Mouse (Mus musculus) right cerebral cortex, postnatal 25 days (tissue): ENCODE measurements around the gene Sypl2.
"Not testable (repeated sequence)": the region's sequence is repeated elsewhere in the genome, so short reads cannot be mapped to it uniquely, and the experiment has no call there.

Experiments used
- DNase-seq: peaks from one replicate; pipeline ENCODE4 v3.0.0; 2022

Gene Sypl2

GRCm38 (mm10) chr3:108226558-108227350 lies at the start of gene Sypl2:
Sypl2 (minus strand) TSS chr3:108226648.
- no peak for DNase-seq

- DNase-seq: no peak
Measured at GRCm38 (mm10) chr3:108259319-108259718, 32.9 kb upstream of the Sypl2 start.

- no peak for DNase-seq
Measured at GRCm38 (mm10) chr3:108257831-108258500, 31.5 kb upstream of the Sypl2 start.

- DNase-seq: peak; percentile 92
Measured at GRCm38 (mm10) chr3:108256719-108257637, 30.5 kb upstream of the Sypl2 start, which contains the start of gene Psma5. Psma5 (plus strand) TSS chr3:108256926.

GRCm38 (mm10) chr3:108246857-108247256 lies 20.4 kb upstream of the Sypl2 start:
- DNase-seq: no peak

- DNase-seq: no peak
Measured at GRCm38 (mm10) chr3:108241243-108241839, 14.9 kb upstream of the Sypl2 start.

- DNase-seq: not testable (repeated sequence)
Measured at GRCm38 (mm10) chr3:108237474-108238102, 11.1 kb upstream of the Sypl2 start.

- DNase-seq: no peak
Measured at GRCm38 (mm10) chr3:108231646-108232045, 5.2 kb upstream of the Sypl2 start.

- no peak for DNase-seq
Measured at GRCm38 (mm10) chr3:108227521-108227920, 1.1 kb upstream of the Sypl2 start.

- DNase-seq: no peak
Measured at GRCm38 (mm10) chr3:108225711-108226557, 514 bp downstream of the Sypl2 start.

- DNase-seq: no peak
Measured at GRCm38 (mm10) chr3:108220661-108221060, 5.8 kb downstream of the Sypl2 start.

- no peak for DNase-seq
Measured at GRCm38 (mm10) chr3:108214734-108215133, 11.7 kb downstream of the Sypl2 start.

GRCm38 (mm10) chr3:108212406-108212805 lies 14.0 kb downstream of the Sypl2 start:
- no peak for DNase-seq

GRCm38 (mm10) chr3:108211845-108212244 lies 14.6 kb downstream of the Sypl2 start:
- no peak for DNase-seq

GRCm38 (mm10) chr3:108210771-108211139 lies 15.7 kb downstream of the Sypl2 start, which contains the start of gene Atxn7l2:
Atxn7l2 (minus strand) TSS chr3:108210934.
- DNase-seq: no peak

GRCm38 (mm10) chr3:108209946-108210770 lies 16.3 kb downstream of the Sypl2 start:
- peak; percentile 95 for DNase-seq

GRCm38 (mm10) chr3:108209536-108209935 lies 16.9 kb downstream of the Sypl2 start:
- no peak for DNase-seq

GRCm38 (mm10) chr3:108209001-108209400 lies 17.4 kb downstream of the Sypl2 start:
- no peak for DNase-seq

- no peak for DNase-seq
Measured at GRCm38 (mm10) chr3:108206731-108207375, 19.6 kb downstream of the Sypl2 start.

GRCm38 (mm10) chr3:108205601-108206000 lies 20.8 kb downstream of the Sypl2 start:
- DNase-seq: no peak
